Mouse (Mus musculus): ENCODE data around the gene Pdzk1. TPM values are rescaled to one million over a fixed set of nuclear protein-coding genes. Genes with fewer than 3 reads are reported as not detected.

Gene Pdzk1
- polyA plus RNA-seq, 1 experiment = 0.89 TPM

GRCm38 (mm10) chr3:96813106-96813505 is 16.0 kb upstream of the Pdzk1 start:
- H3K27me3 ChIP-seq (replicated peaks) = peaks cover 15% of the 10 kb centered on the region
- H3K4me1 ChIP-seq = peaks cover 21% of the 10 kb centered on the region
- H3K4me3 ChIP-seq (replicated peaks) = peak overlapping the region; percentile 89
- no peaks in the 10 kb centered on the region for H3K36me3 ChIP-seq (replicated peaks; ENCODE audit: low read length)
- TF ChIP-seq GATA1 (IDR thresholded peaks at IDR 0.05; ENCODE audit: borderline replicate concordance, low read length) = no peak
- TF ChIP-seq FLI1 (IDR thresholded peaks at IDR 0.05; ENCODE audit: low read length) = no peak
- H3K9me3 ChIP-seq = peaks cover 9% of the 10 kb centered on the region

- Histone ChIP-seq H3K4me3 (replicated peaks) (no peak overlapping the region), H3K27me3 (replicated peaks) (peaks cover 15% of the 10 kb centered on the region), H3K36me3 (replicated peaks; ENCODE audit: low read length) (no peaks in the 10 kb centered on the region), H3K9me3 (peaks cover 9% of the 10 kb centered on the region), H3K4me1 (peaks cover 21% of the 10 kb centered on the region)
- TF ChIP-seq GATA1 (IDR thresholded peaks at IDR 0.05; ENCODE audit: borderline replicate concordance, low read length) (no peak), FLI1 (IDR thresholded peaks at IDR 0.05; ENCODE audit: low read length) (no peak)
Observed at GRCm38 (mm10) chr3:96813591-96814244, 15.4 kb upstream of the Pdzk1 start.

DNA sequence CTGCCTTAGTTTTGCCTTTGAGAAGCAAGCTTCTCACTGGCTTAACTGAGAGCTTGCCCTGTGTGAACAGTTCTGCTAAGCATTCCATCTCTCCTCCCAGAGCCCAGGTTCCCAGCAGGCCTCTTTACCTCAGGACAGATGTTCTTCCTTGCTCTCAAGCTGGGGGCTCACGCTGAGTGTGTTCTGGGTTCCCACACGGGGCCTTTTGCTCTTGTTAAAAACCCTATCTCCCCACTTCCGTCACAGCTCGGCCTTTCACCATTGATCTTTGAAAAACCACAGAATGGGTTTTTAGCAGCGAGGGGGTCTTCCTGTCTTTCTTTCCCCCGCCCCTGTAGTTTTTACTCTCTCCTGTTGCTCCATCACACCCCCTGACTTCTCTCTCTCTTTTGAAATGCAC is 14.7 kb upstream of the Pdzk1 start:
- Histone ChIP-seq H3K4me1 (peaks cover 21% of the 10 kb centered on the region), H3K27me3 (replicated peaks) (peaks cover 15% of the 10 kb centered on the region), H3K9me3 (peaks cover 9% of the 10 kb centered on the region), H3K36me3 (replicated peaks; ENCODE audit: low read length) (no peaks in the 10 kb centered on the region), H3K4me3 (replicated peaks) (no peak overlapping the region)
- TF ChIP-seq GATA1 (IDR thresholded peaks at IDR 0.05; ENCODE audit: borderline replicate concordance, low read length) (no peak), FLI1 (IDR thresholded peaks at IDR 0.05; ENCODE audit: low read length) (no peak)

DNA sequence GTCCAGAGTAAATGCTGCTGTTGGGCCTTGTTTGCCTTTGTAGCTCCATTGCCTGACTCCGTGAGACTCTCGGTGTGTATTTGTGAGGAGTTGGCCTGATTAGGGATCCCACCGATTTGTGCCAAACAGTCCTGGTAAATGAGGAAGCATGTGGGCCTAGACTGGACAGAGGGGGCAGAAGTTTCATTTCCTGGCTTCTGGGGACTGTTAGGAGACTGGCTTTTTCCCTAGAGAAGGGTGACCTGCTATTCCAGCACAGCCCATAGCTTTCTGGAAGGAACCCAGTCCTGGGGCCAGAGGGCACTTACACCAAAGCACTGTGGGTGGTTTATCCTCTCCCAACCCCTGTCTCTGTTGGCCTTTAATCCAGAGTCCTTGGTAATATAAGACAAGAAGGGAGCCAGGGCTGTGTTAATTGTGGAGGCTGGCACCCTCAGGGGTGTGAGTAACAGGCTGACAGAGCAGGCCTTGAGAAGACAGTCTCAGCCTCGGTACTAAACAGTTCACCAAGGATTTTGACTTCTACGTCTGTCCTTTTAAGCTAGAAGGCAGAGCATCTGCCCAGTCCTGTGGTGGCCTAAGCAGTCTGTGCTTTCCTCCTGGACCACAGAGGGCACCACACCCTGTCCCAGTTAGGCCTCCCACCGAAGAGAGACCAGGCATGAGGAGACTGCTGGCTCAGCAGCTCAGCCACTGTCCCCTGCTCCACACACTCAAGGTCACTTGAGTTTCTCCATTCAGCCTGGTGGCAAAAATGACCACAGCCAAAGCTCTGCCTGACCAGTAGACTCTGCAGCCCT is 8.8 kb upstream of the Pdzk1 start:
- TF ChIP-seq GATA1 (IDR thresholded peaks at IDR 0.05; ENCODE audit: borderline replicate concordance, low read length) (no peak), FLI1 (IDR thresholded peaks at IDR 0.05; ENCODE audit: low read length) (no peak)
- H3K9me3 ChIP-seq = peaks cover 14% of the 10 kb centered on the region
- peaks cover 3% of the 10 kb centered on the region; the same call in 1 of the 2 replicates for H3K4me1 ChIP-seq
- H3K27me3 ChIP-seq (replicated peaks) = peaks cover 15% of the 10 kb centered on the region
- H3K4me3 ChIP-seq (replicated peaks) = no peak overlapping the region
- no peaks in the 10 kb centered on the region for H3K36me3 ChIP-seq (replicated peaks; ENCODE audit: low read length)

- Histone ChIP-seq H3K4me3 (replicated peaks) (no peak overlapping the region), H3K27me3 (replicated peaks) (peaks cover 15% of the 10 kb centered on the region), H3K9me3 (peaks cover 14% of the 10 kb centered on the region), H3K4me1 (peaks cover 3% of the 10 kb centered on the region; the same call in 1 of the 2 replicates), H3K36me3 (replicated peaks; ENCODE audit: low read length) (no peaks in the 10 kb centered on the region)
- TF ChIP-seq GATA1 (IDR thresholded peaks at IDR 0.05; ENCODE audit: borderline replicate concordance, low read length) (no peak), FLI1 (IDR thresholded peaks at IDR 0.05; ENCODE audit: low read length) (no peak)
Observed at GRCm38 (mm10) chr3:96821581-96821980, 7.5 kb upstream of the Pdzk1 start.

DNA sequence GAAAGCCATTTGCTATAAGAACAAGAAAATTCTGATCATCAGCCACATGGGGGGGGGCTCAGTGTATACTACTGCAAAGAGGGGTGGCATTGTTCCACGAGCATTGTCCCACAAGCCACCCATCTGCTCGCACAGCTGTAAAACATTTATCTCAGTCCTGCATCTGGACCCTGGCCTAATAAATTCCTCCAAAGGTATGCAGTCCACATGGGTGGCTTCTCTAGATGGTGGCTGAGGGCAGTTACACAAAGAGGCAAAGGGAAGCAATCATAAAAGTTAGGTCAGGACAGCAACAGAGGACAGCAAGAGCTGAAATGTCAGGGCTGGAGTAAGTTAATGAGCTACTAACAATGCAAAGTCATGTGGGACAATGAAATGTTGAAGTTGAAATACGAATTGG is 5.4 kb upstream of the Pdzk1 start:
- H3K9me3 ChIP-seq = peaks cover 9% of the 10 kb centered on the region
- H3K4me3 ChIP-seq (replicated peaks) = no peak overlapping the region
- no peaks in the 10 kb centered on the region for H3K36me3 ChIP-seq (replicated peaks; ENCODE audit: low read length)
- H3K27me3 ChIP-seq (replicated peaks) = peaks cover 7% of the 10 kb centered on the region
- peaks cover 3% of the 10 kb centered on the region; the same call in 1 of the 2 replicates for H3K4me1 ChIP-seq
- TF ChIP-seq FLI1 (IDR thresholded peaks at IDR 0.05; ENCODE audit: low read length) (no peak), GATA1 (IDR thresholded peaks at IDR 0.05; ENCODE audit: borderline replicate concordance, low read length) (no peak)

DNA sequence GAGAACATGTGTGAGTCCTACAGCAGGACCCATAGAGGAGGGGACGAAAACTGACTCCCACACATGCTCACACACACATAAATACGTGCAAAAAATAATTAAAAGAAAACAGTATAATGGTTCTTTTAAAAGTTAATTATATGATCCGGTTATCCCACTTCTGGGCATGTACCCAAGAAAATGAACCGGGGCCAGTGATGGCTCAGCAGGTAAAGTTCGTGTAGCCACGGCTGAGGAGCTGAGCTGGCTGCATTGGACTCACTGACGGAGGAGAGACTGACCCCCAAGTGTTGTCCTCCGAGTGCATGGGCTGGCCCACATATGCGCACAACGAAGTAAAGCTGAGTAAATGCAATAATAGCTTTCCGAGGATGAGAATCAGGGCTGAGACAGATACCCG is 4.5 kb upstream of the Pdzk1 start:
- H3K36me3 ChIP-seq (replicated peaks; ENCODE audit: low read length) = no peaks in the 10 kb centered on the region
- TF ChIP-seq FLI1 (IDR thresholded peaks at IDR 0.05; ENCODE audit: low read length) (no peak), GATA1 (IDR thresholded peaks at IDR 0.05; ENCODE audit: borderline replicate concordance, low read length) (no peak)
- no peak overlapping the region for H3K4me3 ChIP-seq (replicated peaks)
- peaks cover 3% of the 10 kb centered on the region; the same call in 1 of the 2 replicates for H3K4me1 ChIP-seq
- peaks cover 12% of the 10 kb centered on the region for H3K27me3 ChIP-seq (replicated peaks)
- peaks cover 9% of the 10 kb centered on the region for H3K9me3 ChIP-seq

GRCm38 (mm10) chr3:96825261-96825660 is 3.8 kb upstream of the Pdzk1 start:
- Histone ChIP-seq H3K9me3 (peaks cover 9% of the 10 kb centered on the region), H3K4me1 (peaks cover 3% of the 10 kb centered on the region; the same call in 1 of the 2 replicates), H3K4me3 (replicated peaks) (no peak overlapping the region), H3K27me3 (replicated peaks) (peaks cover 16% of the 10 kb centered on the region), H3K36me3 (replicated peaks; ENCODE audit: low read length) (no peaks in the 10 kb centered on the region)
- no peak for TF ChIP-seq GATA1 (IDR thresholded peaks at IDR 0.05; ENCODE audit: borderline replicate concordance, low read length)

GRCm38 (mm10) chr3:96828308-96828864 is 698 bp upstream of the Pdzk1 start:
- no peak overlapping the region for H3K4me3 ChIP-seq (replicated peaks)
- TF ChIP-seq FLI1 (IDR thresholded peaks at IDR 0.05; ENCODE audit: low read length) = no peak
- TF ChIP-seq GATA1 (IDR thresholded peaks at IDR 0.05; ENCODE audit: borderline replicate concordance, low read length) = no peak
- H3K4me1 ChIP-seq = no peaks in the 10 kb centered on the region
- peaks cover 20% of the 10 kb centered on the region for H3K27me3 ChIP-seq (replicated peaks)
- no peaks in the 10 kb centered on the region for H3K36me3 ChIP-seq (replicated peaks; ENCODE audit: low read length)
- H3K9me3 ChIP-seq = peaks cover 4% of the 10 kb centered on the region; the same call in 1 of the 2 replicates

GRCm38 (mm10) chr3:96829856-96830255 is 772 bp downstream of the Pdzk1 start:
- Histone ChIP-seq H3K27me3 (replicated peaks) (peaks cover 25% of the 10 kb centered on the region), H3K9me3 (peaks cover 4% of the 10 kb centered on the region; the same call in 1 of the 2 replicates), H3K4me1 (no peaks in the 10 kb centered on the region), H3K4me3 (replicated peaks) (no peak overlapping the region), H3K36me3 (replicated peaks; ENCODE audit: low read length) (no peaks in the 10 kb centered on the region)
- TF ChIP-seq FLI1 (IDR thresholded peaks at IDR 0.05; ENCODE audit: low read length) = no peak
- no peak for TF ChIP-seq GATA1 (IDR thresholded peaks at IDR 0.05; ENCODE audit: borderline replicate concordance, low read length)
